Mouse (Mus musculus): ENCODE data around the gene Gm9964.

The Gm9964 gene

DNA sequence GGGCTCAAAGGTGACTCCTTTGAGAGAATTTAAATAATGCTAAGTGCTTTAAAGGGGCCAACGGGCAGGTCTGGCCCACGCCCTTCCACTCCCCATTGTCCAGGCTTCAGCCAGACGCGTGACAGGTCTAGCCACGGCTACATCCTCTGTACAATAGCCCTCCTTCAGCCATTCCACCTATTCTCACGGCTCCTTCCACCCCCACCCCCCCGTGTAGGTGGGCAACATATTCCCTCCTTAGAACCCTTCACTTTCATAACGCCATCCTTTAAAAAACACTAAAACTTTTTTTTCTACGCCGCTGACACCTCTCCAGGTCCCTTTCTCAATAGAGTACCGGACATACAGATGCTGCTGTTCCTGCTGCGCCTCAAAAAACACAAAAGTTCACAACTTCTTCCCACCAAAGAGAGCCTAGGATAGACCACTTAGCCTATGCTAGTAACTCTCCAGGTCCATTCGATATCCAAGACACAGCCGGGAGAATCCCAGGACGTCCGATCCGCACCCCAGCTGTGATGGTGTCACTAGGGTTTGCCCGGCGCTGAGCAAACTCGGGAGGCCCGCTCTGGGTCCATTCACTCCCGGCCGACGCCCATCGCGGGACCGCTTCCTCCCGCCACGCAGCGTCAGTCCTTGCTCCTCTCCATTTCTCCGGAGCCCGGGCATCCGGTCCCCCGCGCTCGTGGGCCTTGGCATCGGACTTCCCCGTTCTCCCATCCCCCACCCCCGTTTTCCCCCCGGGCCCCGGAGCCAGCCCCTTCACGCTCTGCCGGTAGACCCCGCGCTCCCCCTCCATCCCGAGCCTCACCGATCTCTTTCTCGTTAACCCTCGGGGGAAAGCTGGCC lies 42.9 kb downstream of the Gm9964 start:
- DNase-seq (ENCODE audit: low spot score in 2 of 2): peak in 1 of 2 experiments; percentile 32

- DNase-seq (ENCODE audit: low spot score in 2 of 2): no peak
Observed at GRCm38 (mm10) chr11:79252881-79253541, 43.7 kb downstream of the Gm9964 start.

All from frontal cortex, postnatal 14 days (tissue).